Mouse (Mus musculus): ENCODE measurements at regions not wholly inside any gene's neighbourhood (a gene's known extent, or its start where the extent isn't known, plus 50 kb on each side); places are given as distances from the start of the nearest gene placed in this dataset.

GRCm38 (mm10) chr11:65638211-65638610 lies 149.9 kb downstream of the Map2k4 start:
- no peak for DNase-seq (ENCODE audit: low read depth, low spot score)

DNA sequence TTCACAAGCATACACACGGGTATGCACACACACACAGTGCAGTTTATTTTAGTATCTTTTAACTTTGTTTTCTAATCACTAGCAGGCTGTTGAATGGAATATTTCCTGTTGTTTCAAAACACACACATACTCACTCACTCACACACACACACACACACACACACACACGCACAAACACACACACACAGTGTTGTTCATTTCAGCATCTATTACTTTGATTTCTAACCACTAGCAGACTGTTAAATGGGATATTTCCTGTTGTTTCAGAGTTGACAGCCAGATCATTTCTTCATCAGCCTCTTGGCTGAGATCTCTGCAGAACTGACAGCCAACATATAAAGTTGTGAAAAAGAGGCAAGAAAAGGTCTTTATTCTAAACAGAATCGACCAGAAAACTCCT lies 150.9 kb downstream of the Map2k4 start:
- no peak for DNase-seq (ENCODE audit: low read depth, low spot score)

GRCm38 (mm10) chr11:65635307-65635706 lies 152.8 kb downstream of the Map2k4 start:
- peak; percentile 2 for DNase-seq (ENCODE audit: low read depth, low spot score)

- DNase-seq (ENCODE audit: low read depth, low spot score) = peak; percentile 44
Observed at GRCm38 (mm10) chr11:65631164-65631563, 156.9 kb downstream of the Map2k4 start.

GRCm38 (mm10) chr11:65630436-65630835 lies 157.7 kb downstream of the Map2k4 start:
- DNase-seq (ENCODE audit: low read depth, low spot score) = no peak

GRCm38 (mm10) chr11:65629320-65629719 lies 158.8 kb downstream of the Map2k4 start:
- DNase-seq (ENCODE audit: low read depth, low spot score) = no peak

DNA sequence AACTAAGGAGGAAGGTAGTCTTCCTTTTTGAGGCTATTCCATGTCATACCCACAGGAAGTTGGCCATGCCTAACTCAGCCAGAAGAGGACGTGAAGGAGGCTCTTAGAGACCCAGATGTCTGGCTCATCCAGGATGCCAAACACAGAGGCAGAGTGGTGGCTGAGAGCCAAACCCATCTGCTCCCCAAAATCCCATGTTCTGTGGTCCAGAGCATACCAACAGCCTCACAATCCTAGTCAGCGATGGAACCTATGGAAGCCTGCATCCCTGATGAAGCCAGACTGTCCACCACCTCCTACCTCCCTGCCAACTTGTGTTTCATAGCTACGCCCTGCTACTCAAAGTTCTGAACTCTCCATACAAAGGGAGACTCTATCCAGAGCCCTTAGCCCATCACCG lies 169.1 kb downstream of the Map2k4 start:
- DNase-seq (ENCODE audit: low read depth, low spot score) = no peak

- DNase-seq (ENCODE audit: low read depth, low spot score) = no peak
Observed at GRCm38 (mm10) chr11:65610536-65610935, 177.6 kb downstream of the Map2k4 start.

- peak; percentile 13 for DNase-seq (ENCODE audit: low read depth, low spot score)
Observed at GRCm38 (mm10) chr11:65609056-65609455, 179.0 kb downstream of the Map2k4 start.

- DNase-seq (ENCODE audit: low read depth, low spot score) = no peak
Observed at GRCm38 (mm10) chr11:65597298-65598076, 190.6 kb downstream of the Map2k4 start.

DNA sequence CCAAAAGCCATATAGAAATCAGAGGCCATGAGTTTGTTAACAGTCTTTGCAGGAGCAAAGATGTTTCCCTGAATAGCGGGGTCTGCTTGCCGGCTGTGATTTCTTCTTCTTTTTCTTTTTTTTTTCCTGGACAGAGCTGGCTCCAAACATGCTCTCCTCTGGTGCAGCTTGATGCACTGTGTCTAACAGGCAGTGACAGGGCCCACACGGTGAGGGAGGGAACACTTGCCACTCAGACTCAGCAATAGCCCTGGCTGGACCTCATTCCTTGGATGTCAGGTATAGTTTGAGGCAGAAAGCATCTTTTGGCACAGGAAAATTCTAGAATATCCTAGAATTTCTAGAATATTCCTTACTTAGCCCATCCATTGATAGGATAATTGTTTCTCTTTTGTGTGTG lies 199.6 kb downstream of the Map2k4 start:
- DNase-seq (ENCODE audit: low read depth, low spot score) = no peak

DNA sequence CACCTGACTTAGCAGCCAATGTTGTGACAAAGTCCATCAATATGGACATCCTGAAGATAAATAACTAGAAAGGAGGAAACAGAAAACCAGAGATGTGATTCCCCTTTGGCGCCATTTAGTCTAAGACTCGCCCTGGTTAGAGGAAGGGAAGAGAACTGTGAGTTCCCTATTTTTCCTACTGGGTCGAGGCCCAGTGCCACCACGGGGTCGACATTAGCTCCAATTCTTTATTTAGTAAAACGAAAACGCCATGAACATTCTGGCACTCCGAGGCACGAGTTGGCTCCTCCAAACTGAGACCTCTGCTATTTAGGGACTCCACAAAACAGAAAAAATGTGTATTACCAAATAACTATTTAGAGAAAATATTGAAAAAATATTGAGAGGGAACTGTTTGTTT lies 220.3 kb downstream of the Map2k4 start:
- DNase-seq (ENCODE audit: low read depth, low spot score) = no peak

DNA sequence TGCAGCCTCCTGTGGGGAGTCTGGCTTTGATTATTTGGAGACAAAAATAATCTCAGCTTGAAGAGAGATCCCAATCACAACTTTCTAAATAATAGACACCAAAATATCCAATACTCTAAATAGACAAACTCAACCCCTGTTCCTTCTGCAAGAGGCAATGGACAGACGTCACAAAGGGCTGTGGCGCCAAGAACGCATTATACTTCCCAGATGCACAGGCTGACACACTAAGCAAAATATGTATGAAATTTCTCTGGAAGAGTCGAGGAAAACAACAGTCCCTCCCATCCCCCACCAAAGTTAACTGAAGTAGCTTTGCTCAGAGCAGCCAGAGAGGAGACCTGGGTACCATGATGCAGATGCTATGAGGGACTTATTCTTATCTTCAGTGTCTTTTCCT lies 229.9 kb downstream of the Map2k4 start:
- no peak for DNase-seq (ENCODE audit: low read depth, low spot score)

- no peak for DNase-seq (ENCODE audit: low read depth, low spot score)
Observed at GRCm38 (mm10) chr11:65551073-65551472, 237.0 kb downstream of the Map2k4 start.

DNA sequence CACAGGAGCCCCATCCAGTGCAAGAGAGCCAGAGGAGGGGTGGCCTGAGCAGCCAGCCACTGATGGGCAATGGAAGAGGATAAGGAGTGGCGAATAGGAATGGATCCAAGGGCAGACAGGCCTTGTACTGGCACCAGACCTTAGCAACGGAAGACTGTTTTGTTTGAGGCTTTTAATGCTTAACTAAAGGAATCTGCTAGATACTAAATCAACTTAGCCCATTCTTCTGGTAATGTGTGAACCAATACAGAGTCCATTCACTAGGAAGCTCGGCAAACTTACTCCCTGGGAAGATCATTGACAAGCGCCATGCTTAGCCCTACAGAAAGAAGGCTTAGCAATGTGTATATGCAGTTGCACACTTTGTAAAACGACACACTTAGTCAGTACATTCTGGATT lies 243.8 kb downstream of the Map2k4 start:
- DNase-seq (ENCODE audit: low read depth, low spot score) = no peak

DNA sequence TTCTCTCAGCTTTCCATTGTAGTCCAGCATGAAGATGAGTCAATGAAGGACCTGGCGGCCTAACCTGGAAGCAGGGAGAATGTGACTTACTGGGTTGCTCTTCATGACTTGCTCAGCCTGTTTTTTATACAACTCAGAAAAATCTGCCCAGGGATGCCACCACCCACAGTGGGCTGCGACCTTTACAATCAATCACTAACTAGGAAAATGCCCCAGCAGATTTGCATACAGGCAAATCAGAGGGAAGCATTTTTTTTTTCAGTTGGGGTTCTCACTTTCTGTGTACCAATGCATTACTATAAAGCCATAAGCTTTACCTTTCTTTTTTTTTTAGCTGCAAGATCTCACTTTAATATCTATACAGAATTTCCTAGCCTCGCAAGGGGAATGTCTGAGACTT lies 244.5 kb downstream of the Map2k4 start:
- DNase-seq (ENCODE audit: low read depth, low spot score) = no peak

- no peak for DNase-seq (ENCODE audit: low read depth, low spot score)
Observed at GRCm38 (mm10) chr11:65537046-65537630, 251.0 kb downstream of the Map2k4 start.

DNA sequence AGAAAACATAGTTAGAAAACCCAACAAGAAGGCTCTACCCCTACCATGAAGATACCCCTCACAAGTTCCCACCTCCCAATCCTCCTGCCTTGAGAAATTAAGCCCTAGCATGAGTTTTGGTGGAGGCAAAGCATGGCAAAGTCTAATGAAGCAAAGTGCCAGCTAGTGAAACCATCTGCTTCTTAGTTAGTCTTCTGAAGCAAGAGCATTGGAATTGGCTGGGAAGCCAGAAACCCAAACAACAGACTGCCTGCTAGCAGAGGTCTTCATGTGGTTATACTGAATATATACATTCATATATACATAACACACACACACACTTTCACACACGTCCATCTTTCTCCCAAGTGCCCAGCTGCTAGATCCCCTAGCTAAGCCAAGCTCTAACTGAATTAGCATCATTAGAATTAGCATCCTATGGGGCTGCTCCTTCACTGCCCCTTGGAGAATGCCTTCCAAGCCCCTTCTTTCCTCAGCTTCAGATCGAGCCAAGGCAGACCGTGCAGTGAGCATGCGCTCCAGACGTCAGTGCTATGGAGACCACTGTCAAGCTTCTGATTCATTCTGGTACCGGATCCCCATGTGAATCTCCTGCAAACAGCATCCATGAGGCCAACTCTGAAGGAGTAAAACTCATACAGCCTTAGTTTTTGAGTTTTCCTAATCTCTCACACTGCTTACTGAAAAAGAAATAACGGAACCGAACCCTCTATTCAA lies 252.2 kb downstream of the Map2k4 start:
- DNase-seq (ENCODE audit: low read depth, low spot score) = no peak

GRCm38 (mm10) chr11:65530744-65531143 lies 257.4 kb downstream of the Map2k4 start:
- DNase-seq (ENCODE audit: low read depth, low spot score) = peak; percentile 19

GRCm38 (mm10) chr11:65505106-65505865 lies 235.5 kb upstream of the Myocd start:
- DNase-seq (ENCODE audit: low read depth, low spot score) = peak; percentile 3

DNA sequence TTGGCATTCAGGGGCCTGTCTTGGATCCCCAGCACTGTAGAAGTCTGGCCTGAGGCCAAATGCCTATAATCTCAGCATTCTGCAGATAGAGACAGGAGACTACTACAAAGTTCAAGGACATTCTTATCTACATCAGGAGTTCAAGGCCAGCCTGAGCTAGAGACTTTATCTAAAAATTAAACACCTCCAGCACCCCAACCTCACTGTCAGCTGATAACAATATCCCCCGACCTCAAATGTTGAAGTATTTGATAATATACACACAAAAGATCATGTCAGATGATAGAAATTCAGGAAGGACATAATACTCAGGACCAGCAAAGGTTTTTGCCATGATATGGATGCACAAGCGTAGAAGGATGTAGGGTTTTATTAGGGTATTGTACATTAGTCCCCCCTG lies 228.2 kb upstream of the Myocd start:
- no peak for DNase-seq (ENCODE audit: low read depth, low spot score)

DNA sequence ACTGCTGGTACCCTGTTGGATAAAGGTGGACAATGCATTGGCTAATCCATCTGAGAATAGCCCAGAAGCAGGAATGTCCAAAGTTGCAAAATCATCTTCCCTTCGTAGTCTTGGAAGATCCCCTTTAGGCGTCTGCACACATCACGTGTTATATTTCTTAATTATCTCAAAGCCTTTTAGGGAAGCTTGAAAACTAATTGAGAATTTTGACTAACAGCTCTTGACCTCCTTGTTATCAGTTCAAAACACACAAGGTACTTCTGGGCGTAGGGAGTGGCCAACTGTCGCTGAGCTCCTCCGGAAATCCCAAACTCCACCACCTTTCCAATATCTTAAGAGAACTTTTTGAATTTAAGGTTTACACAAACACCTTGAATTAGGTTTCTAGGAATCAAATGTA lies 227.6 kb upstream of the Myocd start:
- DNase-seq (ENCODE audit: low read depth, low spot score) = no peak

Data from 3T3-L1 (cell line).